Mouse (Mus musculus) liver, postnatal 0 days (tissue): ENCODE measurements around the gene Ccdc103.
A peak's percentile ranks its signal among the peaks of the same experiment; 100 is the strongest.

ENCODE experiments used
- CTCF ChIP-seq: sonication (generic); IDR thresholded peaks from 2 replicates; pipeline ENCODE4 v1.5.1; 2016; ENCODE audit warnings: antibody characterized with exemption, low read depth
- EP300 ChIP-seq: IDR thresholded peaks from 2 replicates; pipeline ENCODE4 v1.6.1; 2016; ENCODE audit warnings: antibody characterized with exemption, low read depth, mild to moderate bottlenecking

GRCm38 (mm10) chr11:102925351-102925717 lies 44.3 kb downstream of the Ccdc103 start:
- peak; percentile 52 for TF ChIP-seq CTCF
- TF ChIP-seq EP300, result no peak
